Mouse (Mus musculus): ENCODE measurements around the gene Shld1. TPM values are rescaled to one million over a fixed set of nuclear protein-coding genes. Genes with fewer than 3 reads are reported as not detected.
A peak's percentile ranks its signal among the peaks of the same experiment; 100 is the strongest.

Gene Shld1
- total and polyA plus RNA-seq, 2 experiments from 2014 or later, result 14.1 to 23.3 TPM

DNA sequence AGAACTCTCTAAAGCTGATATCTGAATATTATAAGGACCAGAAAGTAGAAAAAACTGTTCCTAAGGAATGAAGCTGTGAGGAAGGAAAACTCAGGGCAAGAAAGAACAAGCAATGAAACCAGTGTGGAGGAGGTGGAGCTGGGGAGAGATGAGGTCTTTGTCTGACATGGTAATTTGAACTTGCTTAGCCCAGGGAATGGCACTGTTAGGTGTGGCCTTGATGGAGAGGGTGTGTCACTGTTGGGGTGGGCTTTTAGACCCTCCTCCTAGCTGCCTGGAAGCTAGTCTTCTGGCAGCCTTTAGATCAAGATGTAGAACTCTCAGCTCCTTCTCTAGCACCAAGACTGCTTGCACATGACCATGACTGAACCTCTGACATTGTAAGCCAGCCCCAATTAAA is 1.7 kb upstream of the Shld1 start:
- Histone ChIP-seq H3K36me3 (replicated peaks; ENCODE audit: control insufficient read depth, insufficient read depth, low read length) (no peaks in the 10 kb centered on the region), H3K27me3 (ENCODE audit: control insufficient read depth, insufficient read depth, low read length) (no peaks in the 10 kb centered on the region), H3K4me2 (ENCODE audit: low read depth, low read length) (no peak overlapping the region), H3K9ac (replicated peaks; ENCODE audit: low read depth, low read length) (no peak overlapping the region), H3K27ac (ENCODE audit: low read depth) (no peak overlapping the region), H3K4me3 (ENCODE audit: low read depth, low read length) (no peak overlapping the region), H3K9me3 (replicated peaks; ENCODE audit: control insufficient read depth, low read length) (no peaks in the 10 kb centered on the region), H3K4me1 (ENCODE audit: control insufficient read depth, insufficient read depth) (0 out of 2 replicates have a peak, but pooled peaks cover 12% of the 10 kb centered on the region)
- DNase-seq (ENCODE audit: low spot score) (no peak), ATAC-seq (ENCODE audit: insufficient read depth, low read depth) (no peak)
- TF ChIP-seq EP300 (IDR thresholded peaks at IDR 0.05; ENCODE audit: low read depth), result no peak
- TF ChIP-seq CTCF (IDR thresholded peaks at IDR 0.05; ENCODE audit: low read depth), result no peak

- ATAC-seq (ENCODE audit: insufficient read depth, low read depth) (no peak), DNase-seq (ENCODE audit: low spot score) (no peak)
- H3K27ac ChIP-seq (ENCODE audit: low read depth), result 0 out of 2 replicates have a peak overlapping the region, but pooled peaks have one; percentile 37
- no peak overlapping the region for H3K9ac ChIP-seq (replicated peaks; ENCODE audit: low read depth, low read length)
- no peak overlapping the region for H3K4me2 ChIP-seq (ENCODE audit: low read depth, low read length)
- no peak overlapping the region for H3K4me3 ChIP-seq (ENCODE audit: low read depth, low read length)
- peaks cover 13% of the 10 kb centered on the region; the same call in 1 of the 2 replicates for H3K4me1 ChIP-seq (ENCODE audit: control insufficient read depth, insufficient read depth)
- no peaks in the 10 kb centered on the region for H3K27me3 ChIP-seq (ENCODE audit: control insufficient read depth, insufficient read depth, low read length)
- TF ChIP-seq EP300 (IDR thresholded peaks at IDR 0.05; ENCODE audit: low read depth) (no peak), CTCF (IDR thresholded peaks at IDR 0.05; ENCODE audit: low read depth) (no peak)
- WGBS, result 69% methylated on average over 7 of the region's 7 CpGs
- no peaks in the 10 kb centered on the region for H3K36me3 ChIP-seq (replicated peaks; ENCODE audit: control insufficient read depth, insufficient read depth, low read length)
- H3K9me3 ChIP-seq (replicated peaks; ENCODE audit: control insufficient read depth, low read length), result no peaks in the 10 kb centered on the region
Observed at GRCm38 (mm10) chr2:132688611-132689021, 1.9 kb downstream of the Shld1 start.

- Histone ChIP-seq H3K27ac (ENCODE audit: low read depth) (peak overlapping the region; percentile 77), H3K9ac (replicated peaks; ENCODE audit: low read depth, low read length) (no peak overlapping the region), H3K36me3 (replicated peaks; ENCODE audit: control insufficient read depth, insufficient read depth, low read length) (no peaks in the 10 kb centered on the region)
Observed at GRCm38 (mm10) chr2:132689188-132689568, 2.4 kb downstream of the Shld1 start.

GRCm38 (mm10) chr2:132689569-132690231 is 3.0 kb downstream of the Shld1 start:
- ATAC-seq (ENCODE audit: insufficient read depth, low read depth) (no peak), DNase-seq (ENCODE audit: low spot score) (no peak)
- Histone ChIP-seq H3K9me3 (replicated peaks; ENCODE audit: control insufficient read depth, low read length) (no peaks in the 10 kb centered on the region), H3K27me3 (ENCODE audit: control insufficient read depth, insufficient read depth, low read length) (no peaks in the 10 kb centered on the region), H3K9ac (replicated peaks; ENCODE audit: low read depth, low read length) (no peak overlapping the region), H3K36me3 (replicated peaks; ENCODE audit: control insufficient read depth, insufficient read depth, low read length) (no peaks in the 10 kb centered on the region), H3K4me1 (ENCODE audit: control insufficient read depth, insufficient read depth) (peaks cover 13% of the 10 kb centered on the region; the same call in 1 of the 2 replicates), H3K4me2 (ENCODE audit: low read depth, low read length) (no peak overlapping the region), H3K27ac (ENCODE audit: low read depth) (peak overlapping the region; percentile 77), H3K4me3 (ENCODE audit: low read depth, low read length) (no peak overlapping the region)
- TF ChIP-seq CTCF (IDR thresholded peaks at IDR 0.05; ENCODE audit: low read depth), result no peak
- TF ChIP-seq EP300 (IDR thresholded peaks at IDR 0.05; ENCODE audit: low read depth), result peak; percentile 65; the same call in 1 of the 2 replicates
- 43% methylated on average over 15 of the region's 15 CpGs for WGBS

More at GRCm38 (mm10) chr2:132689188-132689568, 2.4 kb downstream of the Shld1 start:
- no peak overlapping the region for H3K4me3 ChIP-seq (ENCODE audit: low read depth, low read length)
- no peaks in the 10 kb centered on the region for H3K9me3 ChIP-seq (replicated peaks; ENCODE audit: control insufficient read depth, low read length)
- H3K4me1 ChIP-seq (ENCODE audit: control insufficient read depth, insufficient read depth), result peaks cover 13% of the 10 kb centered on the region; the same call in 1 of the 2 replicates
- ATAC-seq (ENCODE audit: insufficient read depth, low read depth) (no peak), DNase-seq (ENCODE audit: low spot score) (no peak)
- WGBS, result 72% methylated on average over 4 of the region's 4 CpGs
- H3K27me3 ChIP-seq (ENCODE audit: control insufficient read depth, insufficient read depth, low read length), result no peaks in the 10 kb centered on the region
- TF ChIP-seq EP300 (IDR thresholded peaks at IDR 0.05; ENCODE audit: low read depth) (no peak), CTCF (IDR thresholded peaks at IDR 0.05; ENCODE audit: low read depth) (no peak)
- H3K4me2 ChIP-seq (ENCODE audit: low read depth, low read length), result no peak overlapping the region

- no peaks in the 10 kb centered on the region for H3K36me3 ChIP-seq (replicated peaks; ENCODE audit: control insufficient read depth, insufficient read depth, low read length)
- no peak overlapping the region for H3K27ac ChIP-seq (ENCODE audit: low read depth)
- H3K4me2 ChIP-seq (ENCODE audit: low read depth, low read length), result no peak overlapping the region
- H3K27me3 ChIP-seq (ENCODE audit: control insufficient read depth, insufficient read depth, low read length), result no peaks in the 10 kb centered on the region
- H3K4me3 ChIP-seq (ENCODE audit: low read depth, low read length), result no peak overlapping the region
- H3K9me3 ChIP-seq (replicated peaks; ENCODE audit: control insufficient read depth, low read length), result no peaks in the 10 kb centered on the region
- H3K4me1 ChIP-seq (ENCODE audit: control insufficient read depth, insufficient read depth), result peaks cover 21% of the 10 kb centered on the region
- no peak for TF ChIP-seq EP300 (IDR thresholded peaks at IDR 0.05; ENCODE audit: low read depth)
- no peak for TF ChIP-seq CTCF (IDR thresholded peaks at IDR 0.05; ENCODE audit: low read depth)
- no peak for ATAC-seq (ENCODE audit: insufficient read depth, low read depth)
- DNase-seq (ENCODE audit: low spot score), result no peak
- no peak overlapping the region for H3K9ac ChIP-seq (replicated peaks; ENCODE audit: low read depth, low read length)
- WGBS, result 46% methylated on average over 7 of the region's 7 CpGs
Observed at GRCm38 (mm10) chr2:132691731-132692130, 5.0 kb downstream of the Shld1 start.

- Histone ChIP-seq H3K4me2 (ENCODE audit: low read depth, low read length) (no peak overlapping the region), H3K36me3 (replicated peaks; ENCODE audit: control insufficient read depth, insufficient read depth, low read length) (no peaks in the 10 kb centered on the region), H3K4me3 (ENCODE audit: low read depth, low read length) (no peak overlapping the region), H3K9ac (replicated peaks; ENCODE audit: low read depth, low read length) (no peak overlapping the region), H3K27me3 (ENCODE audit: control insufficient read depth, insufficient read depth, low read length) (no peaks in the 10 kb centered on the region), H3K9me3 (replicated peaks; ENCODE audit: control insufficient read depth, low read length) (no peaks in the 10 kb centered on the region), H3K27ac (ENCODE audit: low read depth) (no peak overlapping the region), H3K4me1 (ENCODE audit: control insufficient read depth, insufficient read depth) (peaks cover 20% of the 10 kb centered on the region)
- DNase-seq (ENCODE audit: low spot score), result no peak
- no peak for ATAC-seq (ENCODE audit: insufficient read depth, low read depth)
- WGBS, result 60% methylated on average over 1 of the region's 1 CpGs
- TF ChIP-seq CTCF (IDR thresholded peaks at IDR 0.05; ENCODE audit: low read depth), result no peak
- no peak for TF ChIP-seq EP300 (IDR thresholded peaks at IDR 0.05; ENCODE audit: low read depth)
Observed at GRCm38 (mm10) chr2:132692320-132692719, 5.6 kb downstream of the Shld1 start.

Data from heart, postnatal 0 days (tissue).